Mouse (Mus musculus) intestine, postnatal 0 days (tissue): ENCODE results near the gene Ankrd63. TPM values are rescaled to one million over a fixed set of nuclear protein-coding genes. Genes with fewer than 3 reads are reported as not detected.

Experiments
- ATAC-seq: fragments of 200-750 bp; cut with Nextera tagmentation; 2 replicates; pipeline ENCODE4 v1.8.0; 2017; ENCODE audit warnings: mild to moderate bottlenecking, moderate TSS enrichment, moderate library complexity
- H3K27ac ChIP-seq: fragments of 300-500 bp; sonication (generic); 2 replicates; pipeline ENCODE4 v1.5.1; 2014; ENCODE audit warnings: mild to moderate bottlenecking, low read depth, low read length, moderate library complexity
- H3K27me3 ChIP-seq: fragments of 300-500 bp; sonication (generic); replicated peaks from 2 replicates; pipeline ENCODE4 v1.6.1; 2014; ENCODE audit warnings: low read length, mixed read lengths; ENCODE audit not compliant: control insufficient read depth, insufficient read depth
- H3K36me3 ChIP-seq: fragments of 300-500 bp; sonication (generic); 2 replicates; pipeline ENCODE4 v1.6.1; 2014; ENCODE audit warnings: mild to moderate bottlenecking, moderate library complexity; ENCODE audit not compliant: control insufficient read depth, insufficient read depth
- H3K4me1 ChIP-seq: fragments of 300-500 bp; sonication (generic); replicated peaks from 2 replicates; pipeline ENCODE4 v1.6.1; 2014; ENCODE audit warnings: antibody characterized with exemption, low read length, mixed read lengths; ENCODE audit not compliant: control insufficient read depth, insufficient read depth
- H3K4me2 ChIP-seq: fragments of 300-500 bp; sonication (generic); replicated peaks from 2 replicates; pipeline ENCODE4 v1.6.1; 2014; ENCODE audit warnings: low read depth, mild to moderate bottlenecking, moderate library complexity
- H3K4me3 ChIP-seq: fragments of 300-500 bp; sonication (generic); 2 replicates; pipeline ENCODE4 v1.5.1; 2014; ENCODE audit warnings: low read depth, low read length
- H3K9ac ChIP-seq: fragments of 300-500 bp; sonication (generic); 2 replicates; pipeline ENCODE4 v1.6.1; 2014; ENCODE audit warnings: mild to moderate bottlenecking, low read depth, low read length
- H3K9me3 ChIP-seq: fragments of 300-500 bp; sonication (generic); 2 replicates; pipeline ENCODE4 v1.6.1; 2016; ENCODE audit warnings: mixed run types; ENCODE audit not compliant: control insufficient read depth
- CTCF ChIP-seq: sonication (generic); IDR thresholded peaks from 2 replicates; pipeline ENCODE4 v1.5.1; 2016; ENCODE audit warnings: low read depth, mild to moderate bottlenecking, control low read depth, antibody characterized with exemption, moderate library complexity
- WGBS: fragments of 180-500 bp; shearing (Covaris S2); extraction: QIAGEN DNeasy Blood & Tissue Kit; methylation state at CpG from one replicate; pipeline ENCODE4 v1.1.7; 2014; 5-methylcytosine and 5-hydroxymethylcytosine counted together
- polyA plus RNA-seq: library from polyadenylated mRNA; unstranded; fragments of >200 nt; fragmentation: Nextera tagmentation; extraction: Ambion mirVana; gene quantifications from 2 replicates; pipeline ENCODE4 v1.2.1, GENCODE M21; 2015

Gene Ankrd63
- polyA plus RNA-seq, 1 experiment from 2014 or later, result 0.65 TPM

GRCm38 (mm10) chr2:118716677-118717076 lies 12.9 kb upstream of the Ankrd63 start:
- Histone ChIP-seq H3K4me1 (no peaks in the 10 kb centered on the region), H3K36me3 (no peaks in the 10 kb centered on the region), H3K4me3 (no peak overlapping the region), H3K9me3 (no peaks in the 10 kb centered on the region), H3K27me3 (peaks cover 16% of the 10 kb centered on the region), H3K9ac (no peak overlapping the region), H3K4me2 (no peak overlapping the region), H3K27ac (no peak overlapping the region)
- WGBS, result 82% methylated on average over 5 of the region's 5 CpGs
- no peak for ATAC-seq
- no peak for TF ChIP-seq CTCF

GRCm38 (mm10) chr2:118714230-118714629 lies 10.5 kb upstream of the Ankrd63 start:
- Histone ChIP-seq H3K36me3 (no peaks in the 10 kb centered on the region), H3K4me2 (no peak overlapping the region), H3K27ac (no peak overlapping the region), H3K4me1 (0 out of 2 replicates have a peak, but pooled peaks cover 4% of the 10 kb centered on the region), H3K4me3 (no peak overlapping the region), H3K9ac (no peak overlapping the region), H3K9me3 (no peaks in the 10 kb centered on the region), H3K27me3 (peaks cover 28% of the 10 kb centered on the region)
- 41% methylated on average over 4 of the region's 4 CpGs for WGBS
- ATAC-seq, result no peak
- no peak for TF ChIP-seq CTCF

GRCm38 (mm10) chr2:118713631-118714030 lies 9.9 kb upstream of the Ankrd63 start:
- no peaks in the 10 kb centered on the region for H3K9me3 ChIP-seq
- H3K9ac ChIP-seq, result no peak overlapping the region
- no peak overlapping the region for H3K27ac ChIP-seq
- no peaks in the 10 kb centered on the region for H3K36me3 ChIP-seq
- ATAC-seq, result no peak
- no peak overlapping the region for H3K4me3 ChIP-seq
- no peak for TF ChIP-seq CTCF
- 85% methylated on average over 6 of the region's 6 CpGs for WGBS
- no peak overlapping the region for H3K4me2 ChIP-seq
- 0 out of 2 replicates have a peak, but pooled peaks cover 4% of the 10 kb centered on the region for H3K4me1 ChIP-seq
- peaks cover 34% of the 10 kb centered on the region for H3K27me3 ChIP-seq

GRCm38 (mm10) chr2:118711038-118711494 lies 7.3 kb upstream of the Ankrd63 start:
- H3K4me3 ChIP-seq, result peak overlapping the region; percentile 24; the same call in 1 of the 2 replicates
- H3K27me3 ChIP-seq, result peaks cover 53% of the 10 kb centered on the region
- peak; percentile 63 for ATAC-seq
- no peaks in the 10 kb centered on the region for H3K9me3 ChIP-seq
- H3K4me2 ChIP-seq, result peak overlapping the region; percentile 60
- peak overlapping the region; percentile 35; the same call in 1 of the 2 replicates for H3K9ac ChIP-seq
- no peak overlapping the region for H3K27ac ChIP-seq
- H3K4me1 ChIP-seq, result 0 out of 2 replicates have a peak, but pooled peaks cover 4% of the 10 kb centered on the region
- 2% methylated on average over 36 of the region's 36 CpGs for WGBS
- TF ChIP-seq CTCF, result no peak
- H3K36me3 ChIP-seq, result no peaks in the 10 kb centered on the region

GRCm38 (mm10) chr2:118709655-118710221 lies 6.0 kb upstream of the Ankrd63 start:
- 51% methylated on average over 4 of the region's 4 CpGs for WGBS
- no peak overlapping the region for H3K9ac ChIP-seq
- 0 out of 2 replicates have a peak, but pooled peaks cover 4% of the 10 kb centered on the region for H3K4me1 ChIP-seq
- ATAC-seq, result no peak
- H3K9me3 ChIP-seq, result no peaks in the 10 kb centered on the region
- H3K36me3 ChIP-seq, result no peaks in the 10 kb centered on the region
- no peak overlapping the region for H3K4me2 ChIP-seq
- TF ChIP-seq CTCF, result no peak
- no peak overlapping the region for H3K27ac ChIP-seq
- H3K4me3 ChIP-seq, result no peak overlapping the region
- peaks cover 66% of the 10 kb centered on the region for H3K27me3 ChIP-seq

GRCm38 (mm10) chr2:118708472-118708871 lies 4.7 kb upstream of the Ankrd63 start:
- no peak for ATAC-seq
- Histone ChIP-seq H3K36me3 (no peaks in the 10 kb centered on the region), H3K4me1 (0 out of 2 replicates have a peak, but pooled peaks cover 6% of the 10 kb centered on the region), H3K4me3 (no peak overlapping the region), H3K9ac (no peak overlapping the region), H3K9me3 (no peaks in the 10 kb centered on the region), H3K27ac (no peak overlapping the region), H3K27me3 (peaks cover 79% of the 10 kb centered on the region), H3K4me2 (no peak overlapping the region)
- WGBS, result 61% methylated on average over 4 of the region's 4 CpGs
- TF ChIP-seq CTCF, result no peak
